Mouse (Mus musculus): ENCODE results near the gene Gm10382. TPM values are rescaled to one million over a fixed set of nuclear protein-coding genes. Genes with fewer than 3 reads are reported as not detected.
"Not testable (repeated sequence)": the region's sequence is repeated elsewhere in the genome, so short reads cannot be mapped to it uniquely, and the experiment has no call there.

The Gm10382 gene
- total RNA-seq, 2 experiments from 2014 or later, result 0.21 to 0.24 TPM

DNA sequence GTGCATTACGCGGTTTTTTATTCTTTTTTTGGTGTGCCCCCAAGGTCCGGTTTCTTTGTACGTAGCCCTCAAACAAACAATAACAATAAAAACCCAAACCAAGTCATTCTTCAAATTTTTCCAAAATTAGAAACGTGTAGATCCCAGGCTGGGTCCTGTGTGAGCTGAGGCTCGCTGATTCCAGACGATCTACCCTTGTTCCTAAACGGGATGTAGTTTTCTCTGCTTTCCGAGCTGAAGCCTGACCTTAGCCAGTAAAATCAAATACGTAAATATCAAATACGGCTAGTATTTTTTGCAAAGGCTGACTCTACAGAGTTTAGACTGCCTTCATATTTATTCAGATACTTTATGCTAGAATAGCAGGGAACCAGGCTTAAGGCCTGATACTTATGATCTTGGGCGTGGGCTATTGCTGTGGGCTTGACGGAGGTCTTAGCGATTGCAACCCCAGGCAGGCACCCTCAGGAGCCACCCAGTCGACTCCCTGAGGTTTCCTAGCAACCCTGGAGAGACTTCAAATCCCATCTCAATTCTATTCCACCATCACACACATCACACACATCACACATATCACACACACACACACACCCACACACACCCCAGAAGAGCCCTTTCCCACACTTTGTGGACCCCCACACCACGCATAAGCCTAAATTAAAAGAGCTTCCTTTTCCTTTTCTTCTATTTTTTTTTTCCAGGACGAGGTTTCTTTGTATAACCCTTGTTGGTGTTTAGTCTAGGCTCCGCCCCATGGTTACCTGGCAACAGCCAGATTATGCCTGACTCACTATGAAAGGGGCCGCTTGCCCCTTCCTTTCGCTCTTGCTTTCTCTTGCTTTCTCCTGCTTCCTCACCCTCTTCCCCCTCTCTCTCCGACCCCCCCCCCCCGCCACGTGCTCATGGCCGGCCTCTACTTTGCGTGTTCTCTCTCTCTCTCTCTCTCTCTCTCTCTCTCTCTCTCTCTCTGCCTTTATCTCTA is 4.8 kb downstream of the Gm10382 start:
- DNase-seq, result peak; percentile 87

DNA sequence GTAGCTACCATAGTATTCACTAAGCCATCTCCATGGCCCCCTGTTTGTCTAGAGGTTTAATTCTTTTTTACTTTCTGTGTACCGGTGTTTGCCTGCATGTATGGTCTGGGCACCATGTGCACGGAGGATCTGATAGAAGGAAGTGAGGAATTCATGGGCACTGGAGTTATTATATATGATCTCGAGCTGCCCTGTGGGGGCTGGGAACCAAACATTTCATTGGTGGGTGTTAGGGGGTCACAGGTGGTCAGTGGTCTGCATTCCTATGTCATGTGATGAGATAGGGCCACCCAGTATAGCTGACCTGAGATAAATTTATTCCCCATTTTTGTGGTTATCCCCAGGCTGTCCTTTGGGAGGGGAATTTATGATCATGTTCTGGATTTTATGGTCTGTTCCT is 5.9 kb downstream of the Gm10382 start:
- DNase-seq, result no peak

DNA sequence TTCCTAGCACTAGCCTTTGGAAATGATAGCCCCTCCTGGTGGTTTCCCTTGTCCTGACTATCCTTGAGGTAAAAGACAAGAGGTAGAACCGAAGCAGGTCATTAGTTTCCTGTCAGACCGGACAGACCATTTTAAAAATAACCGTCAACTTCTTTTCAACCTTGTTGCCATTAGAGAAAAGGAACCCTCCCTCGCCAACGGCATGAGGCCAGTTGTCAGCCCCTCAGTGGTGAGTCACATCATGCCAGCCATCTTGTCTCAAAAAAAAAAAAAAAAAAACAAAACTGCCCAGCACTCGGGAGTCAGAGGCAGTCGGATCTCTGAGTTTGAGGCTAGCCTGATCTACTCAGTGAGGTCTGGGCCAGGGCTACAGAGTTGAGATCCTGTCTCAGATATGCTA is 11.8 kb downstream of the Gm10382 start:
- no peak for DNase-seq

DNA sequence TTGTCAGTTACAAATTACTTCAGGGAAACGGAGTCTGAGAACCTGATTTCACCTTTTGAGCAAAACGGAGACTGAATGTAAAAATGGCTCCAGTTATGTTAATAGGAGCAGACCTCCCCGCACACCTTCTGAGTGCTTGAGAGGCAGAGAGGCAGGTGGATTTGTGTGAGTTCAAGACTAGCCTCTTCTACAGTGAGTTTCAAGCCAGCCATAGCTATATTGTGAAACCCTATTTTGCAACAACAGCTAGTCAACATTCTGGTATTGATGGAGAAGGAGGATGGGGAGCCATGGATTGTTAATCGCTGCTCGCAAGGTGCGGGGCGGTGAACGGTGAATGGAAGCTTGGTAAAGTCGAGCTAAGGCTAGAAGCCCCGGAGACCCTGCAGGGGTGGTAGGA is 13.4 kb downstream of the Gm10382 start:
- DNase-seq, result no peak

DNA sequence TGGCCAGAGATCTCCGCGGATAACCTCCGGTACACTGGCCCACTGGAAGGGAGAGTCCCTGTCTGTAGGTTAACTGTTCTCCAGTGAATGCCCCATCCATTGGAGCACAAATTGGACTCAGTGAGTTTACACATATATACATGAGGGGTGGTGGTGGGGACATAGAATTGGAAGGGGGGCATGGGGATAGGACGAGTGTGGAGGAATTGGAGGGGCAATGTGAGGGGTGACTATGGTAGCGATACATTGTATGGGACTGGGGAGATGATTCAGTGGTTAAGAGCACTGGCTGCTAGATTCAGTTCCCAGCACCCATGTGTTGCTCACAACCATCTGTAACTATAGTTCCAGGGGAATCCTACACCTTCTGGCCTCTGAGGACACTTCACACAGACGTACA is 13.9 kb downstream of the Gm10382 start:
- no peak for DNase-seq

DNA sequence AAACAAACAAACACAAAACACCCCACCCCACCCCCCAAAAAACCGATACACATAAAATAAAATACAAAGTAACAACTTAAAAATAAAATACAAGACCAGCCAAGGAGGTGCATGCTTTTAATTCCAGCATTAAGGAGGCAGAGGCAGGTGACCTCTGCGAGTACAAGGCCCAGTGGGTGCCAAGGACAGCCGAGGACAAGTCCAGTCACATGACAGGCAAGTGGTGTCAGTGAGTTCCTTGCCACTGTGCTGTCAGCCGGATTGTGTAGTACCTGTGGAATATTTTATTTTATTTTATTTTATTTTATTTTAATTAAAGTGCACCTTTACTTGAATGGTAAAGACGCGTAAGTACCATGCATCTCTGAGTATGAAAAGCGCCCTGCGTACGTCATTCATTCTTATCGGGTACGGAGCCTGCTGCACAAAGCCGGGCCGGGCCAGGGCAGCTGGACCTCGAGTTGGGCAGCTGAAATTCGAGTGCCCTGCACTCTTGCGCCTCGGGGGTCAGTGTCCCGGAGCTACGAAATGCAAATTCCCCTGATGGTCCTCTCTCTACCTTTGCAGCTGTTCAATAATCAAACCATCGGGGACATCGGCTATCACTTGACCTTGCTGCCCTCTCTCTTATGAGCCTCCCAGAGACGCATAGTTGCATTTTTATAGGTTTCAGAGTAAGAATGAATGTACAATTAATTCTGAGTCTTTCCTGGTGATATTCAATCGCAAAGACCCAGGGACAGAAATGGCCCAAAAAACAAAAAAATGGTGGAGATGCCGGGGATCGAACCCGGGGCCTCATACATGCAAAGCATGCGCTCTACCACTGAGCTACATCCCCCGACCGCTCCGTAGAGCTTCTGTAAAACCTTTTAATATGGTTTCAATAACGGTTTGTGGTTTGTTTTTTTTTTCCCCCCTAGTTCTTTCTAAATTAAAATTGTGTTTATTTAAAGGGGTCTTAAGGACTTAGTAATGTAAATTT is 14.7 kb downstream of the Gm10382 start:
- DNase-seq, result peak; percentile 83

DNA sequence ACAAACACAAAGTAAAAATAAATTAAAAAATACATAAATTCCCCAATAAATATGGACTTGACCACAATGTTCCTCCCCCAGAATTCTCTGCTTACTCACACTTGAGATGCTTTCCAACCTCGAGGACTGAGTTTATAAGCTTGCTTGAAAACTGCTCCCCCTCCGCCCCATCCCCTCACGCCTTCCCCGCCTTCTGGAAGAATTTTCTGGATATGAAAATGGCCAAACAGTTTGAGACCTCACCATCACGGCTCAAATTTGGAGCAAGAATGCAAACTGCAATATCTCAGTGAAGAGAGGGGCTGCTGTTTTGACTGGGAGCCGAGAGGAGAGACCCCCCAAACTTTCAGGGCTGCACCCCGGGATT is 15.4 kb downstream of the Gm10382 start:
- no peak for DNase-seq

DNA sequence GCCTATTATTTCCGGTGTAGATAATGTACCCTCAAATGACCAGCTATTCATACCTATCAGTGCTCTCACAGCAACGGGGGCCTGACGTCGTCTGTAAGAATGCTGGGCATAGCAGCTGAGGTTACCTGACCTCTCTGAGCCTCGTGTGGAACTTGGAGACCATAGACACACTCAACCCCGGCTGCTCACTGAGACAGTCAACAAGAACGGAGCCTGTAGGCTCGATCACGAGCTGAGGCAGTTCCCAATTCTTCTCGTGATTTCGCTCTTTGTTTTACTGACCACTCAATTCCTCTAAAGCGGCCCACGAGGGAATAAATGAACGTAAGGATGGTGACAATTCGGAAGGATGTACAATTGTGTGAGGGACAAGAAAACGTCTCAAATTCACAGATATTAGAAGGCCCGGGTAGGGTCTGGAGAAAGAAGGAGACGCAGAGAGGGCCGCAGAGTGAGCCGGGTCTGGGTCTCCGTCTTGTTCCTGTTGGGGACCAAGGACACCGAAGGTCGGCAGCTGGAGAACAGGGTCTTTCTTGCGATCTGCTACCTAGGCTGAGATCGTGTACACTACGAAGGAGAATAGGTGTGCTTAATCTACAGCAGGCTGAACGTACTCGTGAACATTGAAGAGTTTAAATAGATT is 15.9 kb downstream of the Gm10382 start:
- DNase-seq, result peak; percentile 60

DNA sequence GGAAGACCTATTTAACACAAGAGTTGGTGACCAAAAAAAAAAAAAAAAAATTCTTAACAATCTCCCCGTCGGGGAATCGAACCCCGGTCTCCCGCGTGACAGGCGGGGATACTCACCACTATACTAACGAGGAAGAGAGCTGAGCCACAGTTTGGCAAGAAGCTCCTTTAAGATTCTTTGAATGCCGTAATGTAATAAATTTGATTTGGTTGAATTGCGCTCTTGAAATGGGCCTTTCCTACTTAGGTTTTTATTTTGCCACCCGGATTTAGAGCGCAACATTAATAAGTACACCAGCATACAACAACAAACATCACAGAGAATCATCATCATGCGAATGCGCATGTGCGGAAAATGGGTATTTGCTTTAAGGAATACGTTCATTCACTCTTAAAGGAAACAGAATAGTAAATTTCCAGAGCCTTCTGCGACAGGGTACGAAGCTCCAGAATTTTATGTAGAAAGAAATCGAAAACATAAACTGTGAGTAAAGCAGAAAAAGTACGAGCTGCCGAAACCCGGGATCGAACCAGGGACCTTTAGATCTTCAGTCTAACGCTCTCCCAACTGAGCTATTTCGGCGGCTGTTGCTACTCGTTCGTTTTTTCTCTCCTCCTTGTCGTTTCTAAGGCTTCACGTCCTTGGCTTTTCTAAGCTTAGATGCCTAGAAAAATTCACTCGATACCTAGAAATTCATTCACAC is 16.6 kb downstream of the Gm10382 start:
- DNase-seq, result peak; percentile 90

DNA sequence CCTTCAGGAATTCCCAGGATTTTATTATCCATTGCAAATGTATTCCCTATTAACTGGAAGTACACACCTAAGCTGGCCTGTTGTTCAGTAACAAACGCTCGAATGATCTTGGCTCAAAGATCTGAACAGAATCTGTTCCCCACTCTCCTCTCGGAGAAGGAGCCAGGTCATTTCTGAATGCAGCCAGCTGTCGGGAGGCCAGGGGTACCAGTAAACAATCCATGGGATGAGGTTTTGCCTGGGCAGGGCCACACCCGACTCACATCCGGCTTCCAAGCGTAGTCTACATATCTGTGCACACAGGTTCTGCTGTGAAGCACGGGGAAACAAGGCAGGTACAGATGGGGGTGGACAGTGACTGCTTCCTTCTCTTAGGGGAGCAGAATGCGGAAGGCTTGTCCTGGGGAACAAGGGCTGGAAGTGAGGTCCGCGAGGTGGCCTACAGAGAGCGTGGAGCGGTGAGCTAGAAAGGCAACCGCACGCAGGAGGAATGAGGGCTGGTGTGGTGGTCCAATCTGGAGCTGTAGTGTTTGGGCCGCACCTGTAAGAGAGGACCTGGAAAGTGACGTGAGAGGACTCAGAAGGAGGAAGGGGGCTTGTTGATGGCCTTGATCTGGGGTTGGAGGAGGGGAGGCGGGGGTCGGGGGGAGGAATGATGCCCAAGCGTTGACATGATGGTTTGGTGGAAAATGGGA is 17.3 kb downstream of the Gm10382 start:
- DNase-seq, result peak; percentile 65

DNA sequence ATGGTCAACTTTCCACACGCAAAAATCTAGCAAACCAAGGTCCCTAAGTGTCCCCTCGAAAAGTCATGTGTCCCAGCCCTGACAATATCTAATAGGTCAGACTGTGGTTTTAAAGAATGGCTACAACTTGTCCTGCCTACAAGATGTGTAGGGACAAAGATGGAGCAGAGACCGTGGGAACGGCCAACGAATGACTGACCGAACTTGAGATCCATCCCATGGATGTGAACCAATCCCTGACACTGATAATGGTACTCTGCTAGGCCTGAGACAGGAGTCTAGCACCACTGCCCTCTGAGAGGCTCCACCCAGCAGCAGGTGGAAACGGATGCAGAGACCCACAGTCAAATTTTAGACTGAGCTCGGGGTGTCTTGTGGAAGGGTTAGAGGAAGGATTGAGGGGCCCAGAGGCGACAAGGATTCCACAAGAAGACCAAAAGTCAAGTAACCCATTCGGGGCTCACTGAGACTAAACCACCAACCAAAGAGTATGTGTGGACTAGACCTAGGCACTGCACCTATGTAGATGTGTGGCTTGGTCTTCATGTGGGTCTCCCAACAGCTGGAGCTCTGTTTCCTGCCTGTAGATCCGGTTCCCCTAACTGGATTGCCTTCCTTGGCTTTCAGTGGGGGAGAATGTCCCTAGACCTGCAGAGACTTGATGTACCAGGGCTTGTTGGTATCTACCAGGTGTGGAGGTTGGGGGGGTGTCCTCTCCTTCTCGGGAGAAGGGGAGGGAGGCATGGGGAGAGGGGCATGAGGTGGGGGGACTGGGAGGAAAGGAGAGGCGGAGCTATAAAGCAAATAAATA is 18.1 kb downstream of the Gm10382 start:
- DNase-seq, result no peak

DNA sequence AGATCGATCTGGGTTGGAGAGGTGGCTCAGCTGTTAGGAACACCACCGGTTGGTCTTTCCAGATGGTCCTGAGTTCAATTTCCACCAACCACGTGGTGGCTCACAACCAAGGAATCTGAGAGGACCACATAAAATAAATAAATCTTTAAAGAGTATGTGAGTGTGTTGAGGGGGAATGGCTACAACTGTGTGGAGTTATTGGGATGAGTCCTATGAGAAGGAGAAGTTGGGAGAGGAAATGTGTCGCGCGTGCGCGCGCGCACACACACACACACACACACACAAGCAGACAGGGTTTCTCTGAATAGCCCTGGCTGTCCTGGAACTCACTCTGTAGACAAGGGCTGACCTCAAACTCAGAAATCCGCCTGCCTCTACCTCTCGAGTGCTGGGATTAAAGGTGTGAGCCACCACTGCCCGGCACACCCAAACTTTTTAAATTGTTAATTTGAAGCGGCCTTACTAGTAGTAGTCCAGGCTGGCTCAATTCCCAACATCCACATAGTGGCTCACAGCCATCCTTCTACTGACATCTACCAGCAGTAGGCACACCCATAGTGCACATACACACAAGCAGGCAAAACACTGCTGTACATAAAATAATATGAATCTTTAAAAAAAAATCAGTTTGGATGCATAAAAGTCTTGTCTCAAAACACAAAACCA is 18.9 kb downstream of the Gm10382 start:
- no peak for DNase-seq

DNA sequence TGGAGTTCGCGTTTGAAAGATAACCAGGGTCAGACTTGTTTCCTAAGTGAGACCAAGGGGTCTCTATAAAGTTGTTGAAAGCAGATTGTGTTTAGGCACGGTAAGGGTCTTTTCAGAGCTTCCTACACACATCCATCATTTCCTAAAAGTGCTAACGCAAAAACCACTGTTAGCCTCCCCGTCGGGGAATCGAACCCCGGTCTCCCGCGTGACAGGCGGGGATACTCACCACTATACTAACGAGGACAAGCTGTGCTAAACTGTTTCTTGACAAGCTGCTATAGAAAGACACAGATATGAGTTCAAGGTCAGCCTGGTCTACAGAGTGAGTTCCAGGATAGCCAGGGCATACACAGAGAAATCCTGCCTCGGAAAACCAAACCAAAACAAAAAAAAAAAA is 19.7 kb downstream of the Gm10382 start:
- peak; percentile 90 for DNase-seq

DNA sequence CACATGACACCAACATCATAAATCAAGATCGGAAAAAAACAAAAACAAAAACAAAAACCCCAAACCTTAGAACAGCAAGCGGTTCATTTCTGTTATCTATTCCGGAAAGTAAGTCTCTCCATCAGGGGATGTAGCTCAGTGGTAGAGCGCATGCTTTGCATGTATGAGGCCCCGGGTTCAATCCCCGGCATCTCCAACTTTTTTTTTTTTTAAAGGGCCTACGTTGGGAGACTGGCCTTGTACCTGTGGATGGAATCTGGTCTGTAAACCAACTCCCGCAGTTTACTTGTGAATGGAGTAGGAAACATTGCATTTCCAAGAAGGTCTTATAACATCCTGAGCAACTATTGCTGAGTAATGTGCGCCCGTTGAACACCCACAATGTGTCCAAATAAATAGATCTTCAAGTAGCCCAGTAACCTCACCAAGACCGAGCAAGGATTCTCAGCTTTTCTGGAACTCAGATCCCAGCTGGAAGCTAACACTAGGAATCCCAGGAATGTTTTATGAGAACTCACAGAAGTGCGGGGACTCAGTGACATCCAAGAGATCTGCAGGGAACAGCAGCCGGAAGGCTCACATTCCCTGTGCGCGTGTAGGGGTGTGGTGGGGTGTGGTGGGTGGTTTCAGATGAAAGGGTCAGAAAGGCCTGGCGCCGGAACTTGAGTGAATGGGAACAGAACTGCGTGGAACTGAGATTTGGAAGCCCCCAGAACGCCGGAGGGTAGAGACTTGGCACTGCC is 20.4 kb downstream of the Gm10382 start:
- peak; percentile 64 for DNase-seq

DNA sequence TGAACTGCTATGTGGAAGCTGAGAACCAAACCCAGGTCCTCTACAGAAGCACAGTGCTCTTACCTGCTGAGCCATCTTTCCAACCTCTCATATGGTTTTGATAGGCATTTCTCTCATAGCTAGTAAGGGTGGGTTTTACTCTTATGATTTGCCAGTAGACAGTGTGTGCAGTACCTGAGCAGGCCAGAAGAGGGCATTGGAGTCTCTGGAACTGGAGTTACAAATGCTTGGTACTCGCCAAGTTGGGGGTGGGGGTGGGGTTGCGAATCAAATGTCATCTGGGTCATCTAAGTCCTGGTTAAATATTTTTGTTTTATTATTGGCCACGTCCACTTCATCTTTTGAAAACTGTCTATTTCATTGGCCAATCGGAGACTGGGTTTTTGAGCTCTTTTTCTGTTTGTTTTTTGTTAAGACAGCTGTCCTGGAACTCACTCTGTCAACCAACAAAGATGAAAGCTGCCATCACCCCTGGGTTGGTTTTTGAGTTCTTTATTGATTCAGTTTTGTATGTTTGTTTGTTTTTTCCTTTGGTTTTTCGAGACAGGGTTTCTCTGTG is 22.9 kb downstream of the Gm10382 start:
- peak; percentile 83 for DNase-seq

DNA sequence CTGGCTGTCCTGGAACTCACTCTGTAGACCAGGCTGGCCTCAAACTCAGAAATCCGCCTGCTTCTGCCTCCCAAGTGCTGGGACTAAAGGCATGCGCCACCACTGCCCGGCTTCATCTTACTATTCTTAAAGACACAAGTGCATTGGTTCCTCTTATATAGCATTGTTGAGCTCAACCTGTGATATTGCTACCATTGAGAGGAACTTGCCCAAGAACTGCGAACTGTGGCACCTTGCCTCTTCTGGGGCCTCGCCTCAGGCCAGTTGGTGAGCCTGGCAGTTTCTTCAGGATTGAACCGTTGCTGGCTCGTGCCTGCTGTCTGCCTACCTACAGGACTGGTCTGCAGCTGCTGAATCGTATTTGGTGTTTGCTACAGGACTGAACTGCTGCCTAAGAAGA is 23.4 kb downstream of the Gm10382 start:
- not testable (repeated sequence) for DNase-seq

DNA sequence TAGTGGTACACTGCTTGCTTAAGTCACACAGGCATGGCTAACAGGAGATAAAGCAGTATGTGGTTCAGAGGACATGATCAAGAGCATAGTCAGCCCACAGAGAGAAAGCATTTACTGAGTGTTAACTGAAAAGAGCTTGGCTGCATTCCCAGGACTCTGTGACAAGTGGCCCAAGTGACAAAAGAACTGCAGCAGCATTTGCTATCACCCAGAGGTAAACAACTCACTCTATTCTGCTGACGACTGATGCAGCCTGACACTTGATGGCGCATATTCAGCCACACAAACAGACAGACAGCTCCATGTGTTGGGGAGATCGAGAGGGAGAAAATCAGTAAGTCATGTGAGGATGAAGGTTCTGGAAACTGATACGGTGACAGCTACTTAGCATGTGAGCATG is 24.6 kb downstream of the Gm10382 start:
- no peak for DNase-seq

DNA sequence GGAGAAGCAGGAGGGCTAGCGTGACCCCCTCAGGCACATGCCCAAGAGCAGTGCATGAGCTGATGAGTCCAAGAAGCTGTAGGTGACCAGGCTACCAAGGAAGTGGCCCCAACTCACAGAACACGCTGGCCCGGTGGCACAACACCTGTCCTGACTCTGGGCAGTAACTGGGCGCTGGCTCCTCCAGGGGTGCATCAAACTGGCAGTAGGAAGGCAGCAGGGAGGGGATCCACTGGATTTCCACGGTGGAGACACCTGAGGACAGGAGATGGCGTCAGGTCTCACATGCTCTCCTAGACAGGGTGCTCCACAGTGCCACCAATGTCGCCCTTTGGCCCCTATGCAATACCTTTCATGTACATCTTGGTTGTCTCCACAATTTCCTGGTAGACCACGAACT is 27.1 kb downstream of the Gm10382 start:
- DNase-seq, result no peak

DNA sequence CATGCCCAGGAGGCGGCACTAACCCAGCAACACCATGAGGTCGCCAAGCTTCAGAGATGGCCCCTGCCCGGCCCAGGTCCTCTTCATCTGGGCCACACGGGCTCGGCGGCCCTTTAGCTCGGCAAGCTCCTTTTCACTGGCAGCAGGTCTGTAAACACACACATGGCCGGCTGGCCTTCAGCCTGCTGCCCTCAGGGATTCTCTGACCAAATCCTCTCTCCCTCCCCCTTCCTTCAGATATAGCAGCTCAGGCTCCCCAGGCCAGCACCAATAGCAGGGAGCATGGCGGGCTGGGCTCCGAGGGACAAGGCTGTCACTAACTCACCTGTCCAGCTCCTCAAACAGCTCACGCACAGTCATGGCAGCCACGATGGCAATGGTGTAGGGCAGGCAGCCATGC is 29.5 kb downstream of the Gm10382 start:
- no peak for DNase-seq
